In the genomic region with DNA sequence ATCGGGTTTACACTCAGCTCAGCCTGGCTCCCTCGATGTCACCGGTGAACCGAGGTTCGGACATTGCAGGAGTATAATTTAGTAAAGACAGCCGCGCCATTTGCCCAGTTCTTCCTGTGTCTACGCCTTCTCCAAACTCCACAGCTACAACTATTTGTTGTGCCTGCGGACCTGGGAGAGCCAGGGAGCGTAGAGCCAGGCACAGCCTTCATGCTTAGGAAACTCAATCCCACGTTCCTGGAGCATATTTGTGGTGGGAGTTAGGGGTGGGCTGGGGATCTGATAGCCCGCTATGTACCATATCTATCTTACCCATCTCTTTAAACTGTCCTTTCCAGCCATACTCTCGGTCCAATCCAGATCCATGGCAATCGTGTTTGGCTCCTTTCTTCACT, we compare ENCODE assay signal across 8 mouse cellular contexts. TPM values are rescaled to one million over a fixed set of nuclear protein-coding genes. Genes with fewer than 3 reads are reported as not detected.
DNase-seq lines count a peak whose midpoint lies in the region; ATAC-seq and TF ChIP-seq lines count a peak whose summit lies in the region.

No protein-coding gene starts in this region.

- no peak for ATAC-seq in hindbrain, embryonic 16.5 days
- ATAC-seq in midbrain, postnatal 0 days (ENCODE audit: low FRiP score), result peak; percentile 12; the same call in 1 of the 2 replicates

- no peak for TF ChIP-seq CTCF in cortical plate, adult 2 months (IDR thresholded peaks at IDR 0.05; ENCODE audit: extremely low read depth, insufficient read depth, low read length)
- no peak for TF ChIP-seq CTCF in midbrain, postnatal 0 days (IDR thresholded peaks at IDR 0.05)

- DNase-seq in layer of hippocampus, adult 18-20 months (ENCODE audit: low spot score in 2 of 2), result peak; percentile 27 to 51
- no peak for DNase-seq in layer of hippocampus, postnatal 25 days (ENCODE audit: extremely low spot score in 1 of 2, low spot score in 1 of 2)
- no peak for DNase-seq in midbrain, postnatal 0 days (ENCODE audit: low spot score)
- no peak for DNase-seq in adrenal gland, postnatal 36 days
- DNase-seq in cerebellum, postnatal 25 days, result no peak
- no peak for DNase-seq in kidney, adult 9 months

- WGBS in hindbrain, embryonic 16.5 days, result 2% methylated on average over 14 of the region's 14 CpGs
- WGBS in midbrain, postnatal 0 days, result 2% methylated on average over 14 of the region's 14 CpGs

- peak overlapping the region; percentile 73 for H3K9ac ChIP-seq in hindbrain, embryonic 16.5 days (ENCODE audit: low read depth, low read length)
- H3K9ac ChIP-seq in midbrain, postnatal 0 days (replicated peaks; ENCODE audit: low read length, poor library complexity, severe bottlenecking), result peak overlapping the region; percentile 71

- H3K4me2 ChIP-seq in hindbrain, embryonic 16.5 days (ENCODE audit: low read length), result peak overlapping the region; percentile 86
- peak overlapping the region; percentile 63 for H3K4me2 ChIP-seq in midbrain, postnatal 0 days (ENCODE audit: low read depth, low read length, poor library complexity, severe bottlenecking)

- H3K4me3 ChIP-seq in cortical plate, adult 2 months (ENCODE audit: insufficient read depth, low read length), result peak overlapping the region; percentile 65
- H3K4me3 ChIP-seq in hindbrain, embryonic 16.5 days (ENCODE audit: low read length), result peak overlapping the region; percentile 59
- peak overlapping the region; percentile 65 for H3K4me3 ChIP-seq in midbrain, postnatal 0 days (ENCODE audit: low read depth, low read length)

- H3K27ac ChIP-seq in cortical plate, adult 2 months (ENCODE audit: insufficient read depth, low read length), result no peak overlapping the region
- H3K27ac ChIP-seq in hindbrain, embryonic 16.5 days (ENCODE audit: low read depth, low read length), result peak overlapping the region; percentile 75
- peak overlapping the region; percentile 81 for H3K27ac ChIP-seq in midbrain, postnatal 0 days (ENCODE audit: low read depth, low read length)

- TF ChIP-seq POLR2A in cortical plate, adult 2 months (IDR thresholded peaks at IDR 0.05; ENCODE audit: extremely low read depth, insufficient read depth, low read length), result no peak

- peaks cover 10% of the 10 kb centered on the region for H3K36me3 ChIP-seq in hindbrain, embryonic 16.5 days (ENCODE audit: control insufficient read depth, insufficient read depth, low read length)
- peaks cover 22% of the 10 kb centered on the region for H3K36me3 ChIP-seq in midbrain, postnatal 0 days (ENCODE audit: insufficient read depth, low read length)

- no peaks in the 10 kb centered on the region for H3K9me3 ChIP-seq in hindbrain, embryonic 16.5 days (ENCODE audit: control insufficient read depth, low read length)
- no peaks in the 10 kb centered on the region for H3K9me3 ChIP-seq in midbrain, postnatal 0 days (ENCODE audit: low read length)

- H3K4me1 ChIP-seq in cortical plate, adult 2 months (ENCODE audit: control insufficient read depth, insufficient read depth, low read length), result peaks cover 5% of the 10 kb centered on the region; the same call in 1 of the 2 replicates
- H3K4me1 ChIP-seq in hindbrain, embryonic 16.5 days (ENCODE audit: control insufficient read depth, insufficient read depth, low read depth, low read length), result peaks cover 26% of the 10 kb centered on the region
- peaks cover 13% of the 10 kb centered on the region; the same call in 1 of the 2 replicates for H3K4me1 ChIP-seq in midbrain, postnatal 0 days (ENCODE audit: insufficient read depth, low read length)

- no peaks in the 10 kb centered on the region for H3K27me3 ChIP-seq in hindbrain, embryonic 16.5 days (replicated peaks; ENCODE audit: control insufficient read depth, insufficient read depth, low read length)
- H3K27me3 ChIP-seq in midbrain, postnatal 0 days (ENCODE audit: insufficient read depth, low read length), result no peaks in the 10 kb centered on the region

RNA-seq across cellular contexts. Expression of gene Ift20, which starts 0.5 kb away (rescaled TPM):
- 10 to 100 TPM; 73.8 to 78.2 TPM for total RNA-seq in layer of hippocampus, adult 18-20 months (2021)
- 10 to 100 TPM; 80.0 to 83.0 TPM for total RNA-seq in layer of hippocampus, postnatal 25 days (2021)
- polyA plus RNA-seq in cortical plate, adult 2 months (2012; rRNA removed), result 100 and 101 TPM in 2 replicates
- polyA plus RNA-seq in hindbrain, embryonic 16.5 days (2015; fragmentation: Nextera tagmentation; extraction: Ambion mirVana), result 118 and 124 TPM in 2 replicates
- total RNA-seq in midbrain, postnatal 0 days (2014; rRNA removed), result 133 and 155 TPM in 2 replicates
- 142 and 148 TPM in 2 replicates for polyA plus RNA-seq in midbrain, postnatal 0 days (2015; fragmentation: Nextera tagmentation; extraction: Ambion mirVana)
- total RNA-seq in adrenal gland, postnatal 36 days (2021), result 100 to 1,000 TPM in 1 of 2 experiments, 10 to 100 TPM in 1; 94.3 to 106 TPM

RNA-seq across cellular contexts. Expression of gene Tnfaip1, which starts 0.6 kb away (rescaled TPM):
- 10 to 100 TPM; 29.1 to 29.8 TPM for total RNA-seq in layer of hippocampus, adult 18-20 months (2021)
- total RNA-seq in layer of hippocampus, postnatal 25 days (2021), result 10 to 100 TPM; 34.7 to 35.5 TPM
- polyA plus RNA-seq in cortical plate, adult 2 months (2012; rRNA removed), result 38.2 and 38.9 TPM in 2 replicates
- 69.3 and 70.8 TPM in 2 replicates for polyA plus RNA-seq in hindbrain, embryonic 16.5 days (2015; fragmentation: Nextera tagmentation; extraction: Ambion mirVana)
- total RNA-seq in midbrain, postnatal 0 days (2014; rRNA removed), result 38.2 and 40.5 TPM in 2 replicates
- 59.1 and 62.7 TPM in 2 replicates for polyA plus RNA-seq in midbrain, postnatal 0 days (2015; fragmentation: Nextera tagmentation; extraction: Ambion mirVana)
- 10 to 100 TPM; 45.0 to 45.3 TPM for total RNA-seq in adrenal gland, postnatal 36 days (2021)

RNA-seq across cellular contexts. Expression of gene Tmem97, which starts 13.9 kb away (rescaled TPM):
- 10 to 100 TPM; 11.7 to 14.6 TPM for total RNA-seq in layer of hippocampus, adult 18-20 months (2021)
- 10 to 100 TPM; 14.4 to 15.5 TPM for total RNA-seq in layer of hippocampus, postnatal 25 days (2021)
- 17.8 and 20.8 TPM in 2 replicates for polyA plus RNA-seq in cortical plate, adult 2 months (2012; rRNA removed)
- 44.0 and 48.3 TPM in 2 replicates for polyA plus RNA-seq in hindbrain, embryonic 16.5 days (2015; fragmentation: Nextera tagmentation; extraction: Ambion mirVana)
- total RNA-seq in midbrain, postnatal 0 days (2014; rRNA removed), result 38.4 and 45.5 TPM in 2 replicates
- 41.4 and 42.6 TPM in 2 replicates for polyA plus RNA-seq in midbrain, postnatal 0 days (2015; fragmentation: Nextera tagmentation; extraction: Ambion mirVana)
- total RNA-seq in adrenal gland, postnatal 36 days (2021), result 10 to 100 TPM; 37.8 to 59.8 TPM

RNA-seq across cellular contexts. Expression of gene Poldip2, which starts 24.7 kb away (rescaled TPM):
- 100 to 1,000 TPM; 118 to 119 TPM for total RNA-seq in layer of hippocampus, adult 18-20 months (2021)
- total RNA-seq in layer of hippocampus, postnatal 25 days (2021), result 100 to 1,000 TPM; 122 TPM
- polyA plus RNA-seq in cortical plate, adult 2 months (2012; rRNA removed), result 113 and 127 TPM in 2 replicates
- polyA plus RNA-seq in hindbrain, embryonic 16.5 days (2015; fragmentation: Nextera tagmentation; extraction: Ambion mirVana), result 189 and 196 TPM in 2 replicates
- total RNA-seq in midbrain, postnatal 0 days (2014; rRNA removed), result 145 and 149 TPM in 2 replicates
- polyA plus RNA-seq in midbrain, postnatal 0 days (2015; fragmentation: Nextera tagmentation; extraction: Ambion mirVana), result 159 and 176 TPM in 2 replicates
- total RNA-seq in adrenal gland, postnatal 36 days (2021), result 100 to 1,000 TPM; 149 to 156 TPM

RNA-seq across cellular contexts. Expression of gene Tmem199, which starts 24.7 kb away (rescaled TPM):
- 10 to 100 TPM; 44.8 to 47.1 TPM for total RNA-seq in layer of hippocampus, adult 18-20 months (2021)
- total RNA-seq in layer of hippocampus, postnatal 25 days (2021), result 10 to 100 TPM; 40.7 to 44.5 TPM
- 57.8 and 62.4 TPM in 2 replicates for polyA plus RNA-seq in cortical plate, adult 2 months (2012; rRNA removed)
- polyA plus RNA-seq in hindbrain, embryonic 16.5 days (2015; fragmentation: Nextera tagmentation; extraction: Ambion mirVana), result 87.9 and 95.5 TPM in 2 replicates
- 46.2 and 48.2 TPM in 2 replicates for total RNA-seq in midbrain, postnatal 0 days (2014; rRNA removed)
- 92.4 and 96.0 TPM in 2 replicates for polyA plus RNA-seq in midbrain, postnatal 0 days (2015; fragmentation: Nextera tagmentation; extraction: Ambion mirVana)
- total RNA-seq in adrenal gland, postnatal 36 days (2021), result 10 to 100 TPM; 27.3 to 36.0 TPM

Comparison
In these comparisons a context has a peak if more than half of its experiments do, and no peak if none do; other contexts are left out.
1. DNase-seq: peak in layer of hippocampus, adult 18-20 months (2 of 2); none in layer of hippocampus, postnatal 25 days (0 of 2), midbrain, postnatal 0 days (single experiment), adrenal gland, postnatal 36 days (0 of 2), cerebellum, postnatal 25 days (0 of 2) and kidney, adult 9 months (single experiment).
2. Peak in every context shown above with its lines, with median percentiles within 50 percentile points of each other: H3K4me3 ChIP-seq.